Mouse (Mus musculus) WW6 (cell line): ENCODE measurements around the gene Gm3286.
"Not testable (repeated sequence)": the region's sequence is repeated elsewhere in the genome, so short reads cannot be mapped to it uniquely, and the experiment has no call there.

Experiments
- DNase-seq: peaks from one replicate; pipeline ENCODE4 v3.0.0-alpha.2; 2013; ENCODE audit warnings: low read depth, low spot score

The Gm3286 gene

DNA sequence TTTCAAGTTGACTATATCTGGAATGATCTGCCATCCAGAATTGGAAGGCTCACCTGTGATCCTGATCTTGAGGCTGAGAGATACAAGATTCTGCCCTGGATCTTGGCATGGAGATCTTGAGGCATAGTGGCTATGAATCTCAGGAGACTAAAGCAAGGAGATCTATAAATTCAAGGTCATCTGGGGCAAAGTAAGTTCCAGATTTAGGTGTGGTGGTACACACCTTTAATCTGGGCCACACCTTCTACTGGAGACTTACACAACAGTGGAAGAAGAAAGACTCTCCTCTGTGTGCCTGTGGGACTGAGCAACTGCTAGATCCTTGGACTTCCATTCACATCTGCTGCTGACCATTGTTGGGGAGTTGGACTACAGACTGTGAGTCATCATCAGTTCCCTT, at the start of gene Gm3286:
Gene Gm3286, plus strand, starts transcription at position 301 of the 400 bp plus-strand sequence.
- DNase-seq, result not testable (repeated sequence)
